Mouse (Mus musculus): ENCODE data around the gene Gm49673.
"Not testable (repeated sequence)": the region's sequence is repeated elsewhere in the genome, so short reads cannot be mapped to it uniquely, and the experiment has no call there.

Gm49673 gene

GRCm38 (mm10) chr17:8039916-8040635 is 107.5 kb downstream of the Gm49673 start:
- DNase-seq (ENCODE audit: low spot score) = not testable (repeated sequence)

DNA sequence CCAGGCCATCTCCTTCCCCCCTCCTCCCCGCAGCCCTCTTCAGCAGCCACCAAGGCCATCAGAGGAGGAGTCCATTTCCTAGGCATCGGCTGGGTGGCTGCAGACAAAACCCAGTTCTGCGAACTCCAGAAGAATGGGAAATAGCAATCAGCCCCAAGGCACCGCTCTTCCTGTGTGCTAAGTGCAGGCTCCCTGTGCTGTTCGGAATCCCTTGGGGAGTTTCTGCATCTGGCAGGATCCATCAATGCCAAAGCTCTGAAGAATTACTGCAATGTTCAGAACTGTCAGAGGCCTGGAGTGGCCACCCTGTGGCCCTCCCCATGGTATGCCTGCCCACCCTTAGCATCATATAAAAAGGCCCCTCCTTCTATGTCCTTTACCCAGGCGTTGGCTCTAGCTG is 110.6 kb downstream of the Gm49673 start:
- DNase-seq (ENCODE audit: low spot score) = not testable (repeated sequence)
